Mouse (Mus musculus) ES-Bruce4 (cell line): ENCODE results near the gene Resp18.

Experiments
- CTCF ChIP-seq: IDR thresholded peaks from one replicate; pipeline ENCODE4 v1.8.1; 2011; ENCODE audit warnings: low read depth, low read length
- POLR2A ChIP-seq: IDR thresholded peaks from one replicate; pipeline ENCODE4 v1.8.1; 2011; ENCODE audit warnings: low read length; ENCODE audit not compliant: insufficient read depth

DNA sequence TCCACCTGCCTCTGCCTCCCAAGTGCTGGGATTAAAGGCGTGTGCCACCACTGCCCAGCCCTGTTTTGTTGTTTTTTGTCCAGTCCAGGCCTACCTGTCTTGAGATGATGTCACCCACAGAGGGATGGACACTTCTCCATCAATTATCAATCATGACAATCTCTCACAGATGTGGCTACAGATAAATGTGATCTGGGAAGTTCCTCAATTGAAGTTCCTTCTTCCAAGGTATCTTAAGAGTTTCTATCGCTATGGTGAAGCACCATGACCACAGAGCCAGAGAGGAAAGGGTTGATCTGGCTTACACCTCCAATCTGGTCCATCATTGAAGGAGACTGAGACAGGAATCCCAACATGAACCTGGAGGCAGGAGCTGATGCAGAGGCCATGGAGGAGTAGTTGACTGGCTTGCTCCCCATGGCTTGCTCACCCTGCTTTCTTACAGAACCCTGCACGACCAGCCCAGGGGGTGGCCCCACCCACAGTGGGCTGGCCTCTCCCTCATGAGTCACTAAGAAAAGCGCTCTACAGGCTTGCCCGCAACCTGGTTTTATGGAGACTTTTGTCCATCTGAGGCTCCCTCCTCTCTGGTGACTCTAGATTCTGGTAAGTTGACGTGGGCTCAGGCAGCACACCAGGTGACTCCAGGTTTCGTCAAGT is 47.8 kb downstream of the Resp18 start:
- TF ChIP-seq POLR2A: no peak
- no peak for TF ChIP-seq CTCF
